13 mouse cellular contexts compared by ENCODE assay signal in genomic region chr11:88327016-88327415, GRCm38 (mm10). TPM values are rescaled to one million over a fixed set of nuclear protein-coding genes. Genes with fewer than 3 reads are reported as not detected.
DNase-seq lines count a peak whose midpoint lies in the region; ATAC-seq and TF ChIP-seq lines count a peak whose summit lies in the region.
"Had no signal": no experiment of that assay in that cellular context is flagged by ENCODE, and none has a peak within 500 bp of the region (broad histone marks: within the 10 kb centered on the region; RNA-seq: fewer than 3 reads in every experiment).

No protein-coding gene starts in this region.

- TF ChIP-seq EP300 in heart, postnatal 0 days (IDR thresholded peaks at IDR 0.05; ENCODE audit: low read depth): no peak
- TF ChIP-seq EP300 in lung, postnatal 0 days (IDR thresholded peaks at IDR 0.05): no peak

- no peaks in the 10 kb centered on the region for H3K27me3 ChIP-seq in heart, postnatal 0 days (ENCODE audit: control insufficient read depth, insufficient read depth, low read length)
- H3K27me3 ChIP-seq in heart, embryonic 10.5 days (ENCODE audit: insufficient read depth, poor library complexity, severe bottlenecking): no peaks in the 10 kb centered on the region
- no peaks in the 10 kb centered on the region for H3K27me3 ChIP-seq in lung, postnatal 0 days (replicated peaks; ENCODE audit: insufficient read depth, low read length)
- H3K27me3 ChIP-seq: limb, embryonic 15.5 days had no signal

- no peaks in the 10 kb centered on the region for H3K36me3 ChIP-seq in heart, postnatal 0 days (replicated peaks; ENCODE audit: control insufficient read depth, insufficient read depth, low read length)
- H3K36me3 ChIP-seq in heart, embryonic 10.5 days: 0 out of 2 replicates have a peak, but pooled peaks cover under 1% of the 10 kb centered on the region
- H3K36me3 ChIP-seq in lung, postnatal 0 days (ENCODE audit: insufficient read depth, low read length): no peaks in the 10 kb centered on the region
- H3K36me3 ChIP-seq: limb, embryonic 15.5 days had no signal

- no peak overlapping the region for H3K4me2 ChIP-seq in heart, postnatal 0 days (ENCODE audit: low read depth, low read length)
- no peak overlapping the region for H3K4me2 ChIP-seq in lung, postnatal 0 days (replicated peaks; ENCODE audit: low read depth, low read length)
- H3K4me2 ChIP-seq: limb, embryonic 15.5 days had no signal

- peak; percentile 24; the same call in 1 of the 2 replicates for TF ChIP-seq CTCF in heart, postnatal 0 days (IDR thresholded peaks at IDR 0.05; ENCODE audit: low read depth)
- TF ChIP-seq CTCF in lung, postnatal 0 days (IDR thresholded peaks at IDR 0.05): peak; percentile 20; the same call in 1 of the 2 replicates

- no peak overlapping the region for H3K4me3 ChIP-seq in heart, postnatal 0 days (ENCODE audit: low read depth, low read length)
- no peak overlapping the region for H3K4me3 ChIP-seq in heart, embryonic 10.5 days
- H3K4me3 ChIP-seq in lung, postnatal 0 days (ENCODE audit: low read depth, low read length): no peak overlapping the region
- H3K4me3 ChIP-seq: limb, embryonic 15.5 days had no signal

- H3K4me1 ChIP-seq in heart, postnatal 0 days (ENCODE audit: control insufficient read depth, insufficient read depth): peaks cover 12% of the 10 kb centered on the region
- peaks cover 17% of the 10 kb centered on the region for H3K4me1 ChIP-seq in heart, embryonic 10.5 days
- H3K4me1 ChIP-seq in lung, postnatal 0 days (ENCODE audit: insufficient read depth, low read depth, low read length): no peaks in the 10 kb centered on the region

- 0 out of 2 replicates have a peak, but pooled peaks have one; percentile 31 for ATAC-seq in heart, postnatal 0 days (ENCODE audit: insufficient read depth, low read depth)
- no peak for ATAC-seq in lung, postnatal 0 days

- intact Hi-C loops in gastrocnemius, postnatal 36 days (cut with DNase I): no loop called here

- 12% methylated on average over 4 of the region's 4 CpGs for WGBS in heart, postnatal 0 days
- WGBS in heart, embryonic 10.5 days: 7% methylated on average over 4 of the region's 4 CpGs
- WGBS in lung, postnatal 0 days: 18% methylated on average over 4 of the region's 4 CpGs

- H3K27ac ChIP-seq in heart, postnatal 0 days (ENCODE audit: low read depth): no peak overlapping the region
- H3K27ac ChIP-seq in heart, embryonic 10.5 days: no peak overlapping the region
- no peak overlapping the region for H3K27ac ChIP-seq in lung, postnatal 0 days (ENCODE audit: low read length)
- H3K27ac ChIP-seq: limb, embryonic 15.5 days; macrophage had no signal

- DNase-seq in heart, postnatal 0 days (ENCODE audit: low spot score): no peak
- DNase-seq in heart, embryonic 10.5 days (ENCODE audit: low spot score): no peak
- DNase-seq in lung, postnatal 0 days (ENCODE audit: low spot score): no peak
- no peak for DNase-seq in lung, adult 18-20 months
- DNase-seq in gastrocnemius, postnatal 36 days: peak; percentile 21 to 50
- peak; percentile 63 for DNase-seq in retina, postnatal 1 day
- no peak for DNase-seq in thymus, postnatal 36 days
- DNase-seq: thymus, postnatal 4 days had no signal

- no peak overlapping the region for H3K9ac ChIP-seq in heart, postnatal 0 days (replicated peaks; ENCODE audit: low read depth, low read length)
- H3K9ac ChIP-seq in lung, postnatal 0 days (replicated peaks; ENCODE audit: low read depth): no peak overlapping the region
- H3K9ac ChIP-seq: limb, embryonic 15.5 days had no signal

- H3K9me3 ChIP-seq in heart, postnatal 0 days (replicated peaks; ENCODE audit: control insufficient read depth, low read length): no peaks in the 10 kb centered on the region
- H3K9me3 ChIP-seq in heart, embryonic 10.5 days: no peaks in the 10 kb centered on the region
- no peaks in the 10 kb centered on the region for H3K9me3 ChIP-seq in lung, postnatal 0 days (ENCODE audit: low read length)
- H3K9me3 ChIP-seq: limb, embryonic 15.5 days had no signal

RNA-seq across cellular contexts. Expression of gene Ccdc182, which starts 33.2 kb away (rescaled TPM):
- not detected in 2 replicates for total RNA-seq in heart, postnatal 0 days (2014; rRNA removed; ENCODE audit: low replicate concordance)
- not detected in 2 replicates for polyA plus RNA-seq in heart, postnatal 0 days (2015; fragmentation: Nextera tagmentation; extraction: Ambion mirVana)
- polyA plus RNA-seq in heart, embryonic 10.5 days (2016; fragmentation: Nextera tagmentation; extraction: Ambion mirVana): 0.18 TPM in 1 of 2 replicates, not detected in the other
- not detected in 2 replicates for polyA plus RNA-seq in lung, postnatal 0 days (2015; fragmentation: Nextera tagmentation; extraction: Ambion mirVana)
- not detected for total RNA-seq in gastrocnemius, postnatal 36 days (2021)
- total RNA-seq: granulocyte monocyte progenitor cell, adult 5-6 weeks; hematopoietic stem cell, adult 5-6 weeks had no signal
- polyA plus RNA-seq: cortical plate, adult 2 months; limb, embryonic 15.5 days; macrophage had no signal

Comparison
In these comparisons a context has a peak if more than half of its experiments do, and no peak if none do; other contexts are left out.
1. DNase-seq: peak in gastrocnemius, postnatal 36 days (2 of 2) and retina, postnatal 1 day (single experiment); none in heart, postnatal 0 days (single experiment), heart, embryonic 10.5 days (single experiment), lung, postnatal 0 days (single experiment), lung, adult 18-20 months (0 of 2) and thymus, postnatal 36 days (0 of 2).